Mouse (Mus musculus): ENCODE measurements around the gene Mpp3. TPM values are rescaled to one million over a fixed set of nuclear protein-coding genes. Genes with fewer than 3 reads are reported as not detected.

Mpp3 gene
- polyA plus RNA-seq, 1 experiment from 2014 or later: 5.7 TPM

DNA sequence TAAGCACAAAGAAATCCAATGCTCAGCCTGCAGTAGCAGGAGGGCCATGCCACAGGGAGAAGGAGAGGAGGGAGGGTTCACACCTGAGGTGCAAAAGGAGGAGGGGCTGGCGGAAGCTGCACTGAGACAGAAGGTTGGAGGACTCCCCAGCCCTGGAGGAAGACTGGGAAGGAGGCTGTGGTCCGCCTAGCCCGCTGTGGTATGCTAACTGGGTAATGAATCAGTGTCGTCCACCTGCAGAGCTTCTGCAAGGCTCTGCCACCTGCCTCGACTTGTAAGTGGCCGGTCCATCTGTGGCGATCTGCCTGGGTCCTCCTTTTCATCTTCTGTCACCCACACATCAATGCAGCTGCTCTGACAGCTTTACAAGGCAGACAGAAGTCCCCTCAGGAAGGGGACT lies 60.0 kb downstream of the Mpp3 start:
- Histone ChIP-seq H3K4me1 (ENCODE audit: control insufficient read depth, insufficient read depth, low read length) (peaks cover 14% of the 10 kb centered on the region), H3K27me3 (replicated peaks; ENCODE audit: control insufficient read depth, insufficient read depth, low read length) (peaks cover 40% of the 10 kb centered on the region), H3K36me3 (ENCODE audit: control insufficient read depth, insufficient read depth, low read length) (no peaks in the 10 kb centered on the region), H3K4me3 (ENCODE audit: low read length) (no peak overlapping the region), H3K9me3 (ENCODE audit: control insufficient read depth, low read length) (no peaks in the 10 kb centered on the region), H3K27ac (ENCODE audit: low read length) (no peak overlapping the region), H3K4me2 (ENCODE audit: low read depth, low read length) (no peak overlapping the region), H3K9ac (ENCODE audit: low read depth, low read length) (no peak overlapping the region)
- no peak; the same call in 1 of the 2 replicates for ATAC-seq
- WGBS: 23% methylated on average over 7 of the region's 7 CpGs

DNA sequence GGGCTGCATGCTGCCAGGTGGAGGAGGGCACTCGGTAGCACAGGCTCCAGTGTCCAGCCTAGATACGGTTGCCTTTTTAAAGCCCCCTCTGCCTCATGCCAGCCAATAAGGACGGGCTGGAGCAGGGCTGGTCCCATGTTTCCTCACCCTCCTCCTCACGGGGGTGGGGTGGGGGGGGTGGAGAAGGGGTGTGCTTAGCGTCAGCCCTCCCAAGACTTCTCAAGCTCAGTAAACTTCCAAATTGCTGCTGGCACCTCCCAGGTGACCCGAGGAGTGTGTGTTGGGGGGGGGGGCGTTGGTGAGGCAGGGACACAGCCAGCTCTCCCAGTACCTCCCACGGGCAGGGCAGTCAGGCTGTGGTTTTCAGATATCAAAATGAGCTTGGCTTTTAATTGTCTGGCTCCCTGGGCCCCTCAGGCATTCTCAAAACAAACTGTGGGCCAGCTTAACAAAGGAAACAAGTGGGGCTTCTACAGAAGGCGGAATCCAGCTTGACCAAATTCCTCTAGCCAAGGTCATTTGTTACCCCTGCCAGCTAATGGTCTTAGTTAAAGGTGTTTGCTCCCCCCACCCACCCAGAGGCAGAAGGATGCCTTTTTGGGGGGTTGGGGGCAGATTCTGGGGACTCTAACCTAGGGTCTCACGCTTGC lies 61.2 kb downstream of the Mpp3 start, which contains the start of gene Sost:
Gene Sost, minus strand, starts transcription at position 51 of the 650 bp plus-strand sequence.
- H3K4me1 ChIP-seq (ENCODE audit: control insufficient read depth, insufficient read depth, low read length): peaks cover 14% of the 10 kb centered on the region
- ATAC-seq: no peak
- H3K9me3 ChIP-seq (ENCODE audit: control insufficient read depth, low read length): no peaks in the 10 kb centered on the region
- peaks cover 49% of the 10 kb centered on the region for H3K27me3 ChIP-seq (replicated peaks; ENCODE audit: control insufficient read depth, insufficient read depth, low read length)
- WGBS: 29% methylated on average over 10 of the region's 10 CpGs
- H3K4me3 ChIP-seq (ENCODE audit: low read length): no peak within 1 kb of the TSS
- H3K9ac ChIP-seq (ENCODE audit: low read depth, low read length): no peak within 1 kb of the TSS
- H3K4me2 ChIP-seq (ENCODE audit: low read depth, low read length): no peak within 1 kb of the TSS
- H3K27ac ChIP-seq (ENCODE audit: low read length): no peak within 1 kb of the TSS
- H3K36me3 ChIP-seq (ENCODE audit: control insufficient read depth, insufficient read depth, low read length): no peaks in the 10 kb centered on the region

DNA sequence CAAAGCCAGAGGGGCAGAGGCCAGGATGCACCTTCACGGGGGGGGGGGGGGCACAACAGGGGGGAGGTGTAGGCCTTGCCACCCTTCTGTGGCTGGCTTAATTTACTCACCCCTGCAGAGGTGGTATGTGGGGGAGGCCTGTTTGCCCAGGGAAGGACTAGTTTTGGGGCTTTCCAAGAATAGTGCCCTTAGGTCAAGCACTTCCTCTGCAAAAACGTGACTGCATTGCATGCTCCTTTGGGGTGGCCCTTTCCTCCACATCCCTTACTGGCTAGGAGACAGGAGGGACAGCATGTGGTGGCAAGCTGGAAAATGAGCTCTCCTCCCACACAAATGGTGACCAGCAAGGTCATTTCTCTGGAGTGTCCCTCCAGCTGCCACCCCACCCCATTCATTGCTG lies 62.7 kb downstream of the Mpp3 start:
- ATAC-seq: no peak
- Histone ChIP-seq H3K9me3 (ENCODE audit: control insufficient read depth, low read length) (no peaks in the 10 kb centered on the region), H3K4me1 (ENCODE audit: control insufficient read depth, insufficient read depth, low read length) (peaks cover 14% of the 10 kb centered on the region), H3K4me2 (ENCODE audit: low read depth, low read length) (no peak overlapping the region), H3K36me3 (ENCODE audit: control insufficient read depth, insufficient read depth, low read length) (no peaks in the 10 kb centered on the region), H3K9ac (ENCODE audit: low read depth, low read length) (no peak overlapping the region), H3K4me3 (ENCODE audit: low read length) (no peak overlapping the region), H3K27me3 (replicated peaks; ENCODE audit: control insufficient read depth, insufficient read depth, low read length) (peaks cover 62% of the 10 kb centered on the region), H3K27ac (ENCODE audit: low read length) (no peak overlapping the region)
- WGBS: 10% methylated on average over 2 of the region's 2 CpGs

DNA sequence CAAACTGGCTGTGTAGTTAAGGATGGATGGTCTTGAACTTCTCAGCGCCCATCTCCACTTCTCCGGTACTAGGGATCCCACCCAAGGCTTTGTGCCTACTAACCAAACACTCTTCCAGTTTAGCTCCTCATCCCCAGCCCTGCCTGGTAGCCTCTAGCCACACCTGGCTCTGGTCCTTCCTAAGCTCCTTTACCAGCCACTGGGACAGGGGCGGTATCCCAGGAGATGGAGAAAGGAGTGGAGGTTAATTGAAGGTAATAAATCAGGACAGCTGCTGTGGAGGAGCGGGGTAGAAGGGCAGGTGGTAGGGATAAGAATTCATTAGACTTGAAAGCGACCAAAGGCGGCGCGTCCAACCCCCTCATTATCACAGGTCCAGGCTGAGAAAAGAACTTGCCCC lies 63.6 kb downstream of the Mpp3 start:
- H3K27ac ChIP-seq (ENCODE audit: low read length): no peak overlapping the region
- H3K9me3 ChIP-seq (ENCODE audit: control insufficient read depth, low read length): no peaks in the 10 kb centered on the region
- no peak overlapping the region for H3K4me2 ChIP-seq (ENCODE audit: low read depth, low read length)
- peaks cover 62% of the 10 kb centered on the region for H3K27me3 ChIP-seq (replicated peaks; ENCODE audit: control insufficient read depth, insufficient read depth, low read length)
- peak; percentile 24; the same call in 1 of the 2 replicates for ATAC-seq
- H3K4me1 ChIP-seq (ENCODE audit: control insufficient read depth, insufficient read depth, low read length): peaks cover 14% of the 10 kb centered on the region
- H3K9ac ChIP-seq (ENCODE audit: low read depth, low read length): no peak overlapping the region
- 12% methylated on average over 8 of the region's 8 CpGs for WGBS
- H3K36me3 ChIP-seq (ENCODE audit: control insufficient read depth, insufficient read depth, low read length): no peaks in the 10 kb centered on the region
- no peak overlapping the region for H3K4me3 ChIP-seq (ENCODE audit: low read length)

DNA sequence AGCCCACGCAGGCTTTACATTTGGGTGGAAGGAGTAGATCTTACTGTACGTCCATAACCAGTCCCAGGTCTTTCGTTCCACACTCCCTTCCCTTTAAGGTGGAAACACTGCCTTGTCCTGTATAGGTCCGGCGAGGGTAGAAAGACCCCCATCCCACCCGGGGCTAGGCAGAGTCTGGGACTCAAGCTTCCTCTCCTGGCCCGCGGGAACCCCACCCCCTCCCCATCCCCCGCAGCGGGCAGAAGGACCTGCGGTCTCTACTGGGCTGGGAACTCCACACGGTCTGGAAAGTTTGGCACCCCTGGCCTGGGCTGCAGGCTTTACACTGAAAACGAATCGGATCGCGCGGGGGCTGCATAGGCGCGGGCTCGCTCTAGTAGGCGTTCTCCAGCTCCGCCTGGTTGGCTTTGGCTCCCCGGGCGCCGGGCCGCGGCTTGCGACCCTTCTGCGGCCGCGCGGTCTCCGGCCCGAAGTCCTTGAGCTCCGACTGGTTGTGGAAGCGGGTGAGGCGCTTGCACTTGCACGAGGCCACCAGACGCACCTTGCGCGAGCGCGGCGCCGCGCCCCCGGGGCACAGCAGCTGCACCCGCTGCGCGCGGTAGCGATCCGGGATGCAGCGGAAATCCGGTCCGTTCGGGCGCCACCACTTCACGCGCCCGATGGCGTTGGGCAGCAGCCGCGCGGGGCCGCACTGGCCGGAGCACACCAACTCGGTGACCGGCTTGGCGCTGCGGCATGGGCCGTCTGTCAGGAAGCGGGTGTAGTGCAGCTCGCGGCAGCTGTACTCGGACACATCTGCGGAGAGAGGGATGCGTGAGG lies 64.6 kb downstream of the Mpp3 start:
- H3K4me1 ChIP-seq (ENCODE audit: control insufficient read depth, insufficient read depth, low read length): peaks cover 14% of the 10 kb centered on the region
- H3K27me3 ChIP-seq (replicated peaks; ENCODE audit: control insufficient read depth, insufficient read depth, low read length): peaks cover 62% of the 10 kb centered on the region
- H3K4me2 ChIP-seq (ENCODE audit: low read depth, low read length): peak overlapping the region; percentile 91
- under 1% methylated on average over 78 of the region's 78 CpGs for WGBS
- no peaks in the 10 kb centered on the region for H3K36me3 ChIP-seq (ENCODE audit: control insufficient read depth, insufficient read depth, low read length)
- H3K9me3 ChIP-seq (ENCODE audit: control insufficient read depth, low read length): no peaks in the 10 kb centered on the region
- no peak overlapping the region for H3K27ac ChIP-seq (ENCODE audit: low read length)
- peak; percentile 26; the same call in 1 of the 2 replicates for ATAC-seq
- peak overlapping the region; percentile 60 for H3K9ac ChIP-seq (ENCODE audit: low read depth, low read length)
- peak overlapping the region; percentile 56 for H3K4me3 ChIP-seq (ENCODE audit: low read length)

DNA sequence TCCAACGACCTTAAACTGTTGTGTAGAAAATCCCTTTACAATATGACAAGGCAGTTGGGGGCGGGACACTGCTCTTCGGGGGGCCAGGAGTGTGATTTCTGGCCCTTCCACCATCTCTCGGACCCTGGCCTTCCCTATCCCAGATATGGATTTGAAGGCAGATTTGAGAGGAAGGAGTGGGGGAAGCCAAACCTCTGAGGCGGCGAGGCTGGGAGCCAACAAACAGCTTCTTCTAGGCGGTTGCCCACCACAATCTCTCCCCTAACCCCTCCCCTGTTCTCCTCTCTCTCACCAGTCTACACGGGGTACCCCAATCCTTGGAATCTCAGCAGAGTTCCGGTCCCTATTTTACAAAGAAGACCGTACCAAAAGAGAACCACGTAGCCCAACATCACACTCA lies 65.2 kb downstream of the Mpp3 start:
- H3K4me3 ChIP-seq (ENCODE audit: low read length): peak overlapping the region; percentile 56
- H3K36me3 ChIP-seq (ENCODE audit: control insufficient read depth, insufficient read depth, low read length): no peaks in the 10 kb centered on the region
- WGBS: 3% methylated on average over 11 of the region's 11 CpGs
- peaks cover 57% of the 10 kb centered on the region for H3K27me3 ChIP-seq (replicated peaks; ENCODE audit: control insufficient read depth, insufficient read depth, low read length)
- H3K4me2 ChIP-seq (ENCODE audit: low read depth, low read length): peak overlapping the region; percentile 91; the same call in 1 of the 2 replicates
- H3K9ac ChIP-seq (ENCODE audit: low read depth, low read length): no peak overlapping the region
- no peak for ATAC-seq
- H3K9me3 ChIP-seq (ENCODE audit: control insufficient read depth, low read length): no peaks in the 10 kb centered on the region
- H3K27ac ChIP-seq (ENCODE audit: low read length): no peak overlapping the region
- H3K4me1 ChIP-seq (ENCODE audit: control insufficient read depth, insufficient read depth, low read length): peaks cover 10% of the 10 kb centered on the region

DNA sequence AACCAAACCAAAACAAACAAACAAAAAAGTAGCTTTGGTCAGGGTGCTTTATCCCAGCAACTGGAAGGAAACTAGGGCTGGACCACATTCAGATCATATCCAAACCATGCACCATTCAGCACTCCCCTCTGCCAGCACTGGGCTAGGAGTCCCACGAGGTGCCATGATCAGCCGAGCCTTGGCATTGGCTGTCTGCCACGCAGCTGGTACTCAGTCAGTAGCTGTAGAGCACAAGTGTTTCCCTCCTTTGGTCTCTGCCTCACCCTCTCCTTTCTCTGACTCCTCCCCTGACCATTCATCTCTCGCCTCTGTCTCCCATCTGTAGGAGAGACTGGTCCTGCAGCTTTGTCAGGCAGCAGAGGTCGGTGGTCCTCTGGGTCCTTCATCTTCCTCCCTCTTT lies 70.8 kb downstream of the Mpp3 start:
- H3K9ac ChIP-seq (ENCODE audit: low read depth, low read length): no peak overlapping the region
- H3K27me3 ChIP-seq (replicated peaks; ENCODE audit: control insufficient read depth, insufficient read depth, low read length): peaks cover 15% of the 10 kb centered on the region
- H3K4me2 ChIP-seq (ENCODE audit: low read depth, low read length): no peak overlapping the region
- H3K9me3 ChIP-seq (ENCODE audit: control insufficient read depth, low read length): no peaks in the 10 kb centered on the region
- H3K36me3 ChIP-seq (ENCODE audit: control insufficient read depth, insufficient read depth, low read length): no peaks in the 10 kb centered on the region
- no peak overlapping the region for H3K27ac ChIP-seq (ENCODE audit: low read length)
- H3K4me3 ChIP-seq (ENCODE audit: low read length): no peak overlapping the region
- H3K4me1 ChIP-seq (ENCODE audit: control insufficient read depth, insufficient read depth, low read length): peaks cover 10% of the 10 kb centered on the region
- 60% methylated on average over 5 of the region's 5 CpGs for WGBS
- ATAC-seq: no peak

DNA sequence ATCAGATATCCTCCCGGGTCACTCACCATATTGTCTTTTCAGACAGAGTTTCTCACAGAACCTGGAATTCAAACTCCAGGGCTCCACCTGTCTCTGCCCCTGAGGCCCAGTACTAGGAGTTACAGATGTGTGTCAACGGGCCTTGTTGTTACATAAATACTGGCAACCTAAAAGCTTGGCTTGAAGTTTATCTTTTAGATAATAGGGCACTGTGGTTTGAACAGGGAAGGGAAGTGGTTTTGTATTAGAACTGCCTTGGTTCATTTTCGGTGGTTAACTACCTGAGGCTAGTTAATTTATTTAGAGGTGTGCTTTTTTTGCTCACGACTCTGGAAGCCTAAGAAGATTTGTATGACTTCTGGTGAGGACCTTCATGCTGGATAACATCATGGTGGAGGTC lies 74.8 kb downstream of the Mpp3 start:
- Histone ChIP-seq H3K4me1 (ENCODE audit: control insufficient read depth, insufficient read depth, low read length) (peaks cover 11% of the 10 kb centered on the region), H3K27me3 (replicated peaks; ENCODE audit: control insufficient read depth, insufficient read depth, low read length) (no peaks in the 10 kb centered on the region; the same call in 1 of the 2 replicates), H3K4me3 (ENCODE audit: low read length) (no peak overlapping the region), H3K9me3 (ENCODE audit: control insufficient read depth, low read length) (no peaks in the 10 kb centered on the region), H3K4me2 (ENCODE audit: low read depth, low read length) (peak overlapping the region; percentile 37; the same call in 1 of the 2 replicates), H3K36me3 (ENCODE audit: control insufficient read depth, insufficient read depth, low read length) (no peaks in the 10 kb centered on the region), H3K27ac (ENCODE audit: low read length) (no peak overlapping the region), H3K9ac (ENCODE audit: low read depth, low read length) (no peak overlapping the region)
- 49% methylated on average over 4 of the region's 4 CpGs for WGBS
- ATAC-seq: no peak

DNA sequence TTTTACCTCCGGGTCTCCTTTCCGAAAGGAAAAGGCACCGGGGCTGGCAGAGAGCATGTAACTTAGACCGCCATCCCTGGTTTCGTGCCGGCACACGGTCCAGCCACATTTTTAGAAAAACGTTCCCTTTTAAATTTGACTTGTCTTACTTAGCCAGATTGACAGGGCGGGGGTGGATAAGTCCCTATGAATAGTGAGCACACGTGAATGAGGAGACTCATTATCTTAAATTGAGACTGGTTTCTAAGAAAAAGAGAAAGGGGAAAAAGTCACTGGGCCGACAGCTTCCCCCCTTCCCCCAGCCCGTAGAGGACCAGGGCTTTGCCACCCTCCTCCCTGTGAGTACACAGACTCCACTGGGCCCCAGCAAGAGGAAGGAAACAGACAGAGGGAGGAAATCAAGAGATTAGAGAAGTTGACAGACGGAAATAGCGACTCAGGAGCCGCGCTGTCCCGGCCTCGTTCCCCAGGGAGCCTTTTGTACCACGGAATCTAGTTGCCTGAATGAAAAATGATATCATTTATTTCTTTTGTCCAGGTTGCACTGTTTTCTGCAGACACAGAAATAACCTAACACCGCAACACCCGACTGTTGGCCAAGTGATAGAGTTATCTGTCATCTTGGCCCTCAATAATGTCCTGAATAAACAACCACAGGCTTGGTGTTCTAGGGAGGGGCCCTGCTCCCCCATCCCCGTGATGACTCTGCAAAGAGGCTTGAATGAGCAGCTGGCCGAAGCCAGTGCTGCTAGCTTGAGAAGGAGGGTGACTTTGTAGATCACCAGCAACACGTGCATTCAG lies 75.5 kb downstream of the Mpp3 start:
- Histone ChIP-seq H3K4me1 (ENCODE audit: control insufficient read depth, insufficient read depth, low read length) (peaks cover 11% of the 10 kb centered on the region), H3K27me3 (replicated peaks; ENCODE audit: control insufficient read depth, insufficient read depth, low read length) (no peaks in the 10 kb centered on the region; the same call in 1 of the 2 replicates), H3K27ac (ENCODE audit: low read length) (peak overlapping the region; percentile 43), H3K9me3 (ENCODE audit: control insufficient read depth, low read length) (no peaks in the 10 kb centered on the region), H3K9ac (ENCODE audit: low read depth, low read length) (no peak overlapping the region), H3K36me3 (ENCODE audit: control insufficient read depth, insufficient read depth, low read length) (no peaks in the 10 kb centered on the region), H3K4me3 (ENCODE audit: low read length) (no peak overlapping the region), H3K4me2 (ENCODE audit: low read depth, low read length) (peak overlapping the region; percentile 37)
- WGBS: 23% methylated on average over 24 of the region's 24 CpGs
- peak; percentile 66 for ATAC-seq
